Mouse (Mus musculus): ENCODE data around the gene Top3a.

Gene Top3a

GRCm38 (mm10) chr11:60774158-60774689, 2.9 kb downstream of the Top3a start:
- no peak for DNase-seq

- DNase-seq: no peak
These were observed 5.0 kb downstream of the Top3a start for GRCm38 (mm10) chr11:60772161-60772560.

GRCm38 (mm10) chr11:60770776-60771175, 6.4 kb downstream of the Top3a start:
- DNase-seq: no peak

GRCm38 (mm10) chr11:60769322-60769721, 7.8 kb downstream of the Top3a start:
- no peak for DNase-seq

- DNase-seq: no peak
These were observed 10.2 kb downstream of the Top3a start for GRCm38 (mm10) chr11:60766969-60767368.

- DNase-seq: no peak
These were observed 15.5 kb downstream of the Top3a start for GRCm38 (mm10) chr11:60761681-60762080.

GRCm38 (mm10) chr11:60755570-60755969, 21.6 kb downstream of the Top3a start:
- no peak for DNase-seq

- DNase-seq: no peak
These were observed 36.8 kb downstream of the Top3a start for GRCm38 (mm10) chr11:60740321-60740720.

- no peak for DNase-seq
These were observed 39.7 kb downstream of the Top3a start for GRCm38 (mm10) chr11:60737450-60737849.

GRCm38 (mm10) chr11:60736491-60736890, 40.7 kb downstream of the Top3a start:
- DNase-seq: no peak

GRCm38 (mm10) chr11:60735191-60735590, 42.0 kb downstream of the Top3a start:
- no peak for DNase-seq

GRCm38 (mm10) chr11:60734206-60734605, 43.0 kb downstream of the Top3a start:
- no peak for DNase-seq

GRCm38 (mm10) chr11:60731251-60731650, 45.9 kb downstream of the Top3a start:
- DNase-seq: no peak

GRCm38 (mm10) chr11:60730169-60730568, 47.0 kb downstream of the Top3a start:
- no peak for DNase-seq

- DNase-seq: no peak
These were observed 47.9 kb downstream of the Top3a start for GRCm38 (mm10) chr11:60729217-60729641.

- peak; percentile 97 for DNase-seq
These were observed 48.9 kb downstream of the Top3a start, which contains the start of gene Mief2 for GRCm38 (mm10) chr11:60728260-60728761. Mief2 (plus strand) TSS chr11:60728398.

GRCm38 (mm10) chr11:60727392-60728140, 49.6 kb downstream of the Top3a start:
- DNase-seq: no peak

- peak; percentile 92 for DNase-seq
These were observed 50.4 kb downstream of the Top3a start, which contains the start of gene Flii for GRCm38 (mm10) chr11:60726601-60727391. Flii (minus strand) TSS chr11:60727263.

- DNase-seq: no peak
These were observed 57.9 kb downstream of the Top3a start for GRCm38 (mm10) chr11:60719263-60719662.

- DNase-seq: no peak
These were observed 61.3 kb downstream of the Top3a start for GRCm38 (mm10) chr11:60715833-60716232.

- DNase-seq: no peak
These were observed 64.4 kb downstream of the Top3a start for GRCm38 (mm10) chr11:60712639-60713255.

- DNase-seq: no peak
These were observed 65.1 kb downstream of the Top3a start for GRCm38 (mm10) chr11:60712040-60712439.

- DNase-seq: no peak
These were observed 65.9 kb downstream of the Top3a start for GRCm38 (mm10) chr11:60711218-60711617.
